Mouse (Mus musculus): ENCODE measurements around the gene Cgnl1. TPM values are rescaled to one million over a fixed set of nuclear protein-coding genes. Genes with fewer than 3 reads are reported as not detected.

Cgnl1 gene
- total and polyA plus RNA-seq, 2 experiments from 2014 or later = 4.9 to 5.7 TPM

- Histone ChIP-seq H3K27me3 (ENCODE audit: insufficient read depth, low read length) (no peaks in the 10 kb centered on the region), H3K4me3 (ENCODE audit: low read depth, low read length) (no peak overlapping the region), H3K36me3 (ENCODE audit: insufficient read depth, low read length) (no peaks in the 10 kb centered on the region), H3K4me2 (ENCODE audit: low read depth, low read length, poor library complexity, severe bottlenecking) (no peak overlapping the region), H3K27ac (ENCODE audit: low read depth, low read length) (no peak overlapping the region), H3K9ac (replicated peaks; ENCODE audit: low read length, poor library complexity, severe bottlenecking) (no peak overlapping the region), H3K9me3 (ENCODE audit: low read length) (no peaks in the 10 kb centered on the region), H3K4me1 (ENCODE audit: insufficient read depth, low read length) (0 out of 2 replicates have a peak, but pooled peaks cover 2% of the 10 kb centered on the region)
- ATAC-seq (ENCODE audit: low FRiP score) (no peak), DNase-seq (ENCODE audit: low spot score) (no peak)
- no peak for TF ChIP-seq CTCF (IDR thresholded peaks at IDR 0.05)
- 89% methylated on average over 6 of the region's 6 CpGs for WGBS
Measured at GRCm38 (mm10) chr9:71696762-71697161, 74.6 kb downstream of the Cgnl1 start.

DNA sequence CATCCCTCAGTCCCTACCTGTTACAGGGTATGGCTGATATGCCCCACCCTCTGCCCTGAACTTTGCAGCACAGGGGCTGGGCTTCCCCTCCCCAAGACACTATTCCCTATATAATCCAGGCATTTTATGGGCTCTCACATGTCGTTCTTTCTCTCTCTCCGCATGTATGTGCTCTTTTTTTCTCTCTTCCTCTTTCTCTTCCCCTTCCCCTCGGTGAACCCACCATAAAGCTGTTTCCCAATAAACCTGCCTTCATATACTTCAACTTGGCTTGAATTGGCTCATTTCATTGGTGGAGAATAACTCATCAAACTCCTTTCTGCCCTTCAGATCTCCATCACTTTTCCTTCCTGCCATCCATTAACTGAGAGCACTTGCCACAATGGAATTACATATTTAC is 76.3 kb downstream of the Cgnl1 start:
- Histone ChIP-seq H3K4me3 (ENCODE audit: low read depth, low read length) (no peak overlapping the region), H3K36me3 (ENCODE audit: insufficient read depth, low read length) (no peaks in the 10 kb centered on the region), H3K27ac (ENCODE audit: low read depth, low read length) (no peak overlapping the region), H3K4me1 (ENCODE audit: insufficient read depth, low read length) (0 out of 2 replicates have a peak, but pooled peaks cover 2% of the 10 kb centered on the region), H3K9me3 (ENCODE audit: low read length) (no peaks in the 10 kb centered on the region), H3K27me3 (ENCODE audit: insufficient read depth, low read length) (no peaks in the 10 kb centered on the region), H3K4me2 (ENCODE audit: low read depth, low read length, poor library complexity, severe bottlenecking) (no peak overlapping the region), H3K9ac (replicated peaks; ENCODE audit: low read length, poor library complexity, severe bottlenecking) (no peak overlapping the region)
- ATAC-seq (ENCODE audit: low FRiP score) (no peak), DNase-seq (ENCODE audit: low spot score) (no peak)
- 85% methylated on average over 3 of the region's 3 CpGs for WGBS
- TF ChIP-seq CTCF (IDR thresholded peaks at IDR 0.05) = no peak

DNA sequence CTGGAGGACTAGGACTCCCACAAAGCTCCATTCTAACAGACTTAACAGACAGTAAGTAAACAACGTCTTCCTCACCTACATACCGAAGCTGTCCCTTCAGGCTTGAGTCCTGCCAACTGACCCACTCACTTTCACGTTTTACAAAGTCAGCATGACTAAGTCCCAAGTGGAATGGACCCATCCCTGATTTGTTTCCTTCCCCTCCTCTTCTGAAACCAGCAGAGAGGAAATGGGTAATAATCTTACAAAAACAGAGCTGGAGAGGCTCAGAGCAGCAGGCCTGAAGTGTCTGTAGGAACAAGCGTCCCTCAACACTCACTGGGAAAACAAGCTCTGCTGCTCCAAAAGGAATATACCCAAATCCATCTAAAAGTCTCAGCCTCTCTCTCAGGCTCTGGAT is 77.2 kb downstream of the Cgnl1 start:
- Histone ChIP-seq H3K27ac (ENCODE audit: low read depth, low read length) (no peak overlapping the region), H3K4me3 (ENCODE audit: low read depth, low read length) (no peak overlapping the region), H3K9me3 (ENCODE audit: low read length) (no peaks in the 10 kb centered on the region), H3K9ac (replicated peaks; ENCODE audit: low read length, poor library complexity, severe bottlenecking) (no peak overlapping the region), H3K36me3 (ENCODE audit: insufficient read depth, low read length) (no peaks in the 10 kb centered on the region), H3K4me1 (ENCODE audit: insufficient read depth, low read length) (0 out of 2 replicates have a peak, but pooled peaks cover 2% of the 10 kb centered on the region), H3K27me3 (ENCODE audit: insufficient read depth, low read length) (no peaks in the 10 kb centered on the region), H3K4me2 (ENCODE audit: low read depth, low read length, poor library complexity, severe bottlenecking) (no peak overlapping the region)
- WGBS = 41% methylated on average over 4 of the region's 4 CpGs
- DNase-seq (ENCODE audit: low spot score) = no peak
- TF ChIP-seq CTCF (IDR thresholded peaks at IDR 0.05) = no peak
- ATAC-seq (ENCODE audit: low FRiP score) = no peak

GRCm38 (mm10) chr9:71693771-71694170 is 77.6 kb downstream of the Cgnl1 start:
- no peak for TF ChIP-seq CTCF (IDR thresholded peaks at IDR 0.05)
- no peaks in the 10 kb centered on the region for H3K9me3 ChIP-seq (ENCODE audit: low read length)
- H3K27me3 ChIP-seq (ENCODE audit: insufficient read depth, low read length) = no peaks in the 10 kb centered on the region
- no peak for ATAC-seq (ENCODE audit: low FRiP score)
- no peak for DNase-seq (ENCODE audit: low spot score)
- H3K4me1 ChIP-seq (ENCODE audit: insufficient read depth, low read length) = 0 out of 2 replicates have a peak, but pooled peaks cover 2% of the 10 kb centered on the region
- no peak overlapping the region for H3K4me2 ChIP-seq (ENCODE audit: low read depth, low read length, poor library complexity, severe bottlenecking)
- no peaks in the 10 kb centered on the region for H3K36me3 ChIP-seq (ENCODE audit: insufficient read depth, low read length)
- H3K27ac ChIP-seq (ENCODE audit: low read depth, low read length) = no peak overlapping the region
- H3K9ac ChIP-seq (replicated peaks; ENCODE audit: low read length, poor library complexity, severe bottlenecking) = no peak overlapping the region; the same call in 1 of the 2 replicates
- no peak overlapping the region for H3K4me3 ChIP-seq (ENCODE audit: low read depth, low read length)
- 48% methylated on average over 4 of the region's 4 CpGs for WGBS

- DNase-seq (ENCODE audit: low spot score) (no peak), ATAC-seq (ENCODE audit: low FRiP score) (no peak)
- H3K27ac ChIP-seq (ENCODE audit: low read depth, low read length) = no peak overlapping the region
- H3K9me3 ChIP-seq (ENCODE audit: low read length) = no peaks in the 10 kb centered on the region
- 70% methylated on average over 7 of the region's 7 CpGs for WGBS
- no peak overlapping the region for H3K4me3 ChIP-seq (ENCODE audit: low read depth, low read length)
- 0 out of 2 replicates have a peak, but pooled peaks cover 2% of the 10 kb centered on the region for H3K4me1 ChIP-seq (ENCODE audit: insufficient read depth, low read length)
- no peak overlapping the region for H3K9ac ChIP-seq (replicated peaks; ENCODE audit: low read length, poor library complexity, severe bottlenecking)
- H3K36me3 ChIP-seq (ENCODE audit: insufficient read depth, low read length) = no peaks in the 10 kb centered on the region
- H3K4me2 ChIP-seq (ENCODE audit: low read depth, low read length, poor library complexity, severe bottlenecking) = no peak overlapping the region
- H3K27me3 ChIP-seq (ENCODE audit: insufficient read depth, low read length) = no peaks in the 10 kb centered on the region
- TF ChIP-seq CTCF (IDR thresholded peaks at IDR 0.05) = no peak
Measured at GRCm38 (mm10) chr9:71692165-71692564, 79.2 kb downstream of the Cgnl1 start.

DNA sequence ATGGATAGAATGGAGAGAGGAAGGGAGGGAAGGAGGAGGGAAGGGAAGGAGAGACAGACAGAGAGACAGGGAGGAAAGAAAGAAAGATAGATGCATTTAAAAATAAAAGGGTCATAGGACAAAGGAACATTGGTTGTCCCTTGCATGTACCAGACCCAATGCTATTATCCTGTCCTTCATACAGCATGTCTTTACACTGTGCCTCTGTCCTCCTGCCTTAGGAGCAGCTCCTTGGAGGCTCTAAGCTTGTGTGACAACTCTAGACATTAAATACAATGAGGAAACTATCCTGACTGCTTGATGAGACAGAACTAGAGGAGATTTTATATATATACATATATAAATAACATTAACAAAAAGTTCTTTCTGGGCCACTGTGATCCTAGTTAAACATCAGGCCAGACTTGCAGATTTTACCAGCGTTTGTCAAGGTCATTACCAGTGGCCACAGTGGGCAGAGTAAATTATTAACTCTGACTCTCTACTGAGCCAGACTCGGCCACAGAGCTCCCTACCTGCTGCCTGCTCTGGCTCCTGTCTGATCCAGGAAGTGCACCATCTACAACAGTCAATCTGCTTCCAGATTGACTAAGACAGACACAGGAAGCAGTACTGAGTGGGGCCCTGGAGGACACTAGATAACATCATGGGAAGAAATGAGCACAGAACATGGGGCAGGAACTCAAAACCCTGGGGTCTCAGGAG is 81.9 kb downstream of the Cgnl1 start:
- ATAC-seq (ENCODE audit: low FRiP score) (no peak), DNase-seq (ENCODE audit: low spot score) (no peak)
- no peak overlapping the region for H3K9ac ChIP-seq (replicated peaks; ENCODE audit: low read length, poor library complexity, severe bottlenecking)
- H3K4me2 ChIP-seq (ENCODE audit: low read depth, low read length, poor library complexity, severe bottlenecking) = no peak overlapping the region
- no peaks in the 10 kb centered on the region for H3K27me3 ChIP-seq (ENCODE audit: insufficient read depth, low read length)
- 0 out of 2 replicates have a peak, but pooled peaks cover 2% of the 10 kb centered on the region for H3K4me1 ChIP-seq (ENCODE audit: insufficient read depth, low read length)
- TF ChIP-seq CTCF (IDR thresholded peaks at IDR 0.05) = no peak
- no peaks in the 10 kb centered on the region for H3K9me3 ChIP-seq (ENCODE audit: low read length)
- no peak overlapping the region for H3K4me3 ChIP-seq (ENCODE audit: low read depth, low read length)
- 82% methylated on average over 2 of the region's 2 CpGs for WGBS
- H3K27ac ChIP-seq (ENCODE audit: low read depth, low read length) = no peak overlapping the region
- no peaks in the 10 kb centered on the region for H3K36me3 ChIP-seq (ENCODE audit: insufficient read depth, low read length)

Data from midbrain, postnatal 0 days (tissue).